Mouse (Mus musculus) left cerebral cortex, adult 11 months (tissue): ENCODE measurements around the gene Ugt2b37.
"Not testable (repeated sequence)": the region's sequence is repeated elsewhere in the genome, so short reads cannot be mapped to it uniquely, and the experiment has no call there.

Experiments used
- DNase-seq: peaks from one replicate; pipeline ENCODE4 v3.0.0; 2022; ENCODE audit warnings: low spot score

Gene Ugt2b37

DNA sequence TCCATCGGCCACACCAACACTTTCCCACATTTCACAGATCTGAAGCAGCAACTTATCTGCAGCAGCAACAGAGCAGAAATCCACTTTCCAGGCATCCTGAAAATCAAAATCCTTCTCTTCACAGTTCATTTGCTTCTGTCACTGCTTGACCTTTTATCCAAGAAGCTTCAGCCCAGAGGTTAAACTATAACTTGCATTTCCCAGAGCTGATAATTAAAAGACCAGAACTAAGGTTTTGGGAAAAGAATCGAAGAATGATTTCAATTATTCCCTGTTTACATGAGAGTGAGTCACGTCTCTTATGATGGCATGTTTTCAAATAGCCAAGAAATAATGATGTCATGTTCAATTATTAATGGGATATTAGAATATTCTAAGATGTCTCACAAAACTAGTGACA, at the start of gene Ugt2b37:
Gene Ugt2b37, minus strand, starts transcription at position 129 of the 400 bp plus-strand sequence.
- DNase-seq: not testable (repeated sequence)

DNA sequence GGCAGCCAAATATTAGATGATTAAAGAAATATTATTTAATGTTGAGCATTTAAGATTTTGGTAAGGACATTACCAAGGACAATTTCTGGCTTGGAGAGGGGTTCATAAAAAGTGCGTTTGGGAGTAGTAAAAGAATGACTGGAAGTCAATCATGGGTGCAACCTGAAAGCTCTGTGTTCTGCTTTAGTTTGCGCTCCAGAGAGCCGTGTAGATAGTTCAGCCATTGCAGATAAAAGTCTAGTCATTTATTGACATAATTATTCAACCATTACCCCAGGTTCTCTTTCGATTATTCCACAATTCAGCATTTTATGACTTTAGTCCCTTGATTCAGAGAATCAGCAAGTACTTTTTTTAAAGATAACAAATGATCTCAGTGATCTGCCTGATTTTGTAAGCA, 31.6 kb upstream of the Ugt2b37 start:
- not testable (repeated sequence) for DNase-seq

DNA sequence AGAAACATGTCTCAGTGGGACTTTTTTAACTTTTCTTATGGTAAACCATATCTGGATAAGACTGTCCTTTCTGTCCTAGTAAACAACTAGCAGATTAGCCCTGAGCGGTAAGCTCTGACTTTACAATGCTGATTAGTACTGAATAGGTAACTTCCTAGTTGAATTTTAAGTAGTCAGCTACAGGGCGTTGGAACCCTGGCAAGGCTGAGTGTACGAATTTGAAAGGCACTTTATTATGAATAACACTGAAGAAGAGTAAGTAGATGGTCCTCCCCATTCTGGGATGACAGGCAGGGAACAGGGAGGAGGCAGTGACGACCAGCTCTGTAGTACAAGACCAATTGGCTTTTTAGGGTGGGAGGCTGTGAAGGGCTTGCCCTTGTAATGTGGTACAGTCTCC, 21.4 kb upstream of the Ugt2b37 start:
- not testable (repeated sequence) for DNase-seq

DNA sequence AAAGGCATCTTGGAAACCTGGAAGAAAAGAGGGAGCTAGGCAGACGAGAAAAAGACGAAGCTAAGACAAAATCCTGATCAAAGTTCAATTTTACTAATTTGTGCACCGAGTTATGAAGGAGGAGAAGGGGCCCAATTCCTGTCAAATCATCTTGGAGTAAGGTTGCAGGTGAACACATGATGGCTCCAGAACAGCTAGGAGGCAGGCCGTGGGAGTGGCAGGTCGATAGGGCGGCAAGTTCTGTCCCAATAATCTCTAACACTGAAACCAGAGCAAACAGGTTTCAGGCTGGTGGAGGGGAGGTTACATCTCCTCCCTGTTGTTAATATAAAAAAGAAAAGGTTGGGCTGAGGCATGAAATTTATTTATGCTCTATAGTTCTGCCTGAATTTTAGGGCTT, 21.0 kb upstream of the Ugt2b37 start:
- DNase-seq: no peak

DNA sequence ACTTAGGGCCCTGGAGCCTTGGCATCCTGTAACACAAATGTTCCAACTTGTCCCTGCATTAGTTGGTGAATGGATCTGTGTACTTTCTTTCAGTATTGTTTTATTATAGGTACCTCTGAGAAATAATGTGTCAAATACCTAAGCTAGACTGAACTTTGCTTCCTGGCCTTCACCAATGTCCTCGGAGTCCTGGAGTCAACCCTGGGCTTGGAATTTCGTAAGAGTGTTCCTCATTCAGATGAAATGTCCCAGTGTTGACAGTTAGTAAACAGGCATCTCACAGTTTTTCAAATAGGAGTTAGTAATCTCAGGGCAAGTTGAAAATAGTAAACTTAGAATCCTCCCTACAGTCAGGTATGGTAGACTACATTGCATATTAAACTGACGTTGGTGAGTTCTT, 1.2 kb upstream of the Ugt2b37 start:
- DNase-seq: no peak

DNA sequence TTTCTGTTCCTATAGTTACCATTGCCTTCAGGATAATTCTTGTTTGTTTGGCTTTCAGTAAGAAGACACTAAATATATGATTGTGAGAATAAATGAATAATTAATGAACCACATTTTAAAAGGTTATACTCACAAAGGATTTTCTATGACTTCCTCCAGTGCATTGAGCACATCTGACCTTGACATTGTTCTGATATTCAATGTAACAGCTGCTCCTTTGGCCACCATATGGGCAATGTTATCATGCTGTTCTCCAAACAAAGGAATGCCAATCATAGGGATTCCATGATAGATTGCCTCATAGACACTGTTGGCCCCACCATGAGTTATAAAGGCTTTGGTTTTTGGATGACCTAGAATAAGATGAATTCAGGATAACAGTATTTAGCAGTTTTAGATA, 12.5 kb downstream of the Ugt2b37 start:
- not testable (repeated sequence) for DNase-seq

DNA sequence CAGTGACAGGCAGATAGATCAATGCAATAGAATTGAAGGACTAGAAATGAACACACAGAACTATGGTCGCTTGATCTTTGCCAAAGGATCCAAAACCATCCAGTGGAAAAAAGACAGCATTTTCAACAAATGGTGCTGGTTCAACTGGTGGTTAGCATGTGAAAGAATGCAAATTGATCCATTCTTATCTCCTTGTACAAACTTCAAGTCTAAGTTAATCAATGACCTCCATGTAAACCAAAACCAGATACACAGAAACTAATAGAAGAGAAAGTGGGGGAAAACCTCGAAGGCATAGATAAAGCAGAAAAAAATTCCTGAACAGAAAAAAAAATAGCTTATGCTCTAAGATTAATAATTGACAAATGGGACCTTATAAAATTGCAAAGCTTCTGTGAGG, 58.2 kb downstream of the Ugt2b37 start:
- DNase-seq: not testable (repeated sequence)
